Mouse (Mus musculus): Measurements from ENCODE around the gene Sesn2.

- no peak; the same call in 1 of the 2 replicates for TF ChIP-seq CTCF (IDR thresholded peaks at IDR 0.05; ENCODE audit: control insufficient read depth, insufficient read depth, insufficient replicate concordance, low read depth, low read length)
- TF ChIP-seq POLR2A (IDR thresholded peaks at IDR 0.05; ENCODE audit: control insufficient read depth, low read depth, low read length): no peak
Observed at GRCm38 (mm10) chr4:132545851-132546250, 35.5 kb upstream of the Sesn2 start.

Measured in testis, adult 2 months (tissue).